Mouse (Mus musculus): ENCODE results near the gene Lag3. TPM values are rescaled to one million over a fixed set of nuclear protein-coding genes. Genes with fewer than 3 reads are reported as not detected.

The Lag3 gene
- total and polyA plus RNA-seq, 2 experiments from 2014 or later, result 0.11 to 0.85 TPM

DNA sequence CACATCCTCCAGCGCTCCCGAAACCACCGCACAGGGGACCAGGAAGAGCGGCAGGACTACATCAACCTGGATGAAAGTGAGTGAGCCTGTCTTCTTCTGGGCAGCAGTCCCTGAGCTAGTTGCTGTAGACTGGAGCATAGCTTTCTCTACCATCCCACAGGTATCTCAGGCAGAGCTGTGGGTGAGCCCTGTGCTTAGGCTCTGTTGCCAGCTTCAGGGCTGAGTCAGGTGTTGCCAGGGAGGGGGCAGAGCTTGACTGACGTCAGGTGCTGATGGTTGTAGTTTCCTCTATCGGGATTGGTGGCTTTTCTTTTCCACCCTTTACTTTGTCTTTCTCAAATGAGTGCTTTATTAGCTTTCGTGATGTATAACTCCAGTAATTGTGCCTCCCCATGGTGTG lies 23.2 kb upstream of the Lag3 start:
- Histone ChIP-seq H3K27ac (ENCODE audit: low read depth) (no peak overlapping the region), H3K9me3 (replicated peaks; ENCODE audit: control insufficient read depth, low read length) (no peaks in the 10 kb centered on the region), H3K27me3 (ENCODE audit: control insufficient read depth, insufficient read depth, low read length) (no peaks in the 10 kb centered on the region), H3K4me1 (ENCODE audit: control insufficient read depth, insufficient read depth) (peaks cover 12% of the 10 kb centered on the region), H3K9ac (replicated peaks; ENCODE audit: low read depth, low read length) (no peak overlapping the region), H3K36me3 (replicated peaks; ENCODE audit: control insufficient read depth, insufficient read depth, low read length) (peaks cover 56% of the 10 kb centered on the region), H3K4me2 (ENCODE audit: low read depth, low read length) (no peak overlapping the region), H3K4me3 (ENCODE audit: low read depth, low read length) (no peak overlapping the region)
- ATAC-seq (ENCODE audit: insufficient read depth, low read depth) (no peak), DNase-seq (ENCODE audit: low spot score) (no peak)
- 91% methylated on average over 7 of the region's 7 CpGs for WGBS
- TF ChIP-seq CTCF (IDR thresholded peaks at IDR 0.05; ENCODE audit: low read depth) (no peak), EP300 (IDR thresholded peaks at IDR 0.05; ENCODE audit: low read depth) (no peak)

DNA sequence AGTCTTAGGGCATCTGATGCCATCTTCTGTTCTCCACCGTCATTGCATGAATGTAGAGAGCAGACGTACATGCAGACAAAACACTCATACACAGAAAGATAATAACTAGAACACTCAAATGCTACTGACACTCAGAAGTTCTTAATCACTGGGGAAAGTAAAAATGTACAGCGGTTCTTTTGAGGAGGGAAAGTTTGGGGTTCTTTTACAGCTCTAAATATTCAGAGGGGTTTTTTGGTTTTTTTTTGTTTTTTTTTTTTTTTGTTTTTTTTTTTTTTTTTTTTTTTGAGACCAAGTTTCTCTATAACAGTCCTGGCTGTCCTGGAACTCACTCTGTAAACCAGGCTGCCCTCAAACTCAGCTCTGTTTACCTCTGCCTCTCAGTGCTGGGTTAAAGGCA lies 21.6 kb upstream of the Lag3 start:
- Histone ChIP-seq H3K9me3 (replicated peaks; ENCODE audit: control insufficient read depth, low read length) (no peaks in the 10 kb centered on the region), H3K9ac (replicated peaks; ENCODE audit: low read depth, low read length) (no peak overlapping the region), H3K4me3 (ENCODE audit: low read depth, low read length) (no peak overlapping the region), H3K27ac (ENCODE audit: low read depth) (no peak overlapping the region), H3K4me2 (ENCODE audit: low read depth, low read length) (no peak overlapping the region), H3K27me3 (ENCODE audit: control insufficient read depth, insufficient read depth, low read length) (no peaks in the 10 kb centered on the region), H3K36me3 (replicated peaks; ENCODE audit: control insufficient read depth, insufficient read depth, low read length) (peaks cover 47% of the 10 kb centered on the region), H3K4me1 (ENCODE audit: control insufficient read depth, insufficient read depth) (peaks cover 12% of the 10 kb centered on the region)
- TF ChIP-seq EP300 (IDR thresholded peaks at IDR 0.05; ENCODE audit: low read depth) (no peak), CTCF (IDR thresholded peaks at IDR 0.05; ENCODE audit: low read depth) (no peak)
- no peak for ATAC-seq (ENCODE audit: insufficient read depth, low read depth)
- DNase-seq (ENCODE audit: low spot score), result no peak
- 88% methylated on average over 3 of the region's 3 CpGs for WGBS

DNA sequence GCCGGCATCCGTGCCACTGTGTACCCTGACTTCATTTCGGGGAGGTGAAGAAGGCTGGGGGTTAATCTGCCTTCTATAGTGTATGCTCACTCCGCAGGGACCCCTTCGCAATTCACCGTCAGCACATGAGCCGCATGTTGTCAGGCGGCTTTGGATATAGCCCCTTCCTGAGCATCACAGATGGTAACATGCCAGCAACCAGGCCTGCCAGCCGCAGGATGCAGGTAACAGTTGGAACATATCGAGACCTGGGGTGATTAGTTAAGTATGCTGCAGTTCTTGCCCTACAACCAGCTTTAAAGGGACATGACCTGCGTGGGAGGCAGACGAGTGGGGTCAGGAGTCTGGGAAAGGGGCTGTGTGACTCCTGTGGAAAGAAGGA lies 20.8 kb upstream of the Lag3 start:
- no peaks in the 10 kb centered on the region for H3K9me3 ChIP-seq (replicated peaks; ENCODE audit: control insufficient read depth, low read length)
- peak overlapping the region; percentile 96 for H3K27ac ChIP-seq (ENCODE audit: low read depth)
- WGBS, result 31% methylated on average over 12 of the region's 12 CpGs
- peak overlapping the region; percentile 91 for H3K4me3 ChIP-seq (ENCODE audit: low read depth, low read length)
- TF ChIP-seq CTCF (IDR thresholded peaks at IDR 0.05; ENCODE audit: low read depth) (no peak), EP300 (IDR thresholded peaks at IDR 0.05; ENCODE audit: low read depth) (no peak)
- peaks cover 12% of the 10 kb centered on the region for H3K4me1 ChIP-seq (ENCODE audit: control insufficient read depth, insufficient read depth)
- ATAC-seq (ENCODE audit: insufficient read depth, low read depth), result no peak
- H3K4me2 ChIP-seq (ENCODE audit: low read depth, low read length), result peak overlapping the region; percentile 75
- H3K36me3 ChIP-seq (replicated peaks; ENCODE audit: control insufficient read depth, insufficient read depth, low read length), result peaks cover 40% of the 10 kb centered on the region
- H3K27me3 ChIP-seq (ENCODE audit: control insufficient read depth, insufficient read depth, low read length), result no peaks in the 10 kb centered on the region
- DNase-seq (ENCODE audit: low spot score), result no peak
- H3K9ac ChIP-seq (replicated peaks; ENCODE audit: low read depth, low read length), result peak overlapping the region; percentile 80

DNA sequence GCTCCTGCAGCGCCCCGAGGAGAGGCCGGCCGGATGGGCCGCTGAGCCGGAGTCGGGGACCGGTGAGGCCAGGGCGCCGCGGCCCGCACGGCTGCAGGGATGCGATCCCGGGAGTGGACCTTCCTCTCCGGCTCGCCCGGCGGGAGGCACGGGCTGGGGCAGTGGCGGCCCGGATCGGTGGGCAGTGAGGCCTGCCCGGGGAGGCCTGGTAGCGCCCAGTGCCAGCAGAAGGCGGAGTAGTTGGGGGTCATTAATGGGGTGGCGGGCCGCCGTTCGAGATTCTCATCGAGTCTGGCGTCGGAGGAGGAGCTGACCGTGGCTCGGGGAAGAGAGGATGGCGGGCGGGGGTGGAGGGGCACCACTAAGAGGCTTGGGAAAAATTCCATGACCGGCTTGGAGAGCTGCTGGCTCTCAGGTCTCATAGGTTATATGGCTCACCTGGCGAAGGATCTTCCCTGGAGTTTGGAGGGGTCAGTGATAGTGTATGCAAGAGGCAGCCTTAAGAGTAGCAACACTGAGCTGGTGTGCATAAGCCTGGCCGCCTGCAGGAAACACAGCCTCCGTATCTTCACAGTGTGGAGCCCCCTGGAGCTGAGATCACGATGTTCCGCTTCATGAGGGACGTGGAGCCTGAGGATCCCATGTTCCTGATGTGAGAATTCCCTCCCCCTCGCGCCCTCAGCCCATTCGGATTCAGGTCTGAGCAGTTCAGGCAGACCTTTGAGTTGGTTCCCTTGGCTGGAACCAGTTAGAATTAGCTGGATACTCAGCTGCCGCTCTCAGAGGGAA lies 20.2 kb upstream of the Lag3 start:
- no peak for ATAC-seq (ENCODE audit: insufficient read depth, low read depth)
- Histone ChIP-seq H3K27me3 (ENCODE audit: control insufficient read depth, insufficient read depth, low read length) (no peaks in the 10 kb centered on the region), H3K4me2 (ENCODE audit: low read depth, low read length) (peak overlapping the region; percentile 75), H3K9me3 (replicated peaks; ENCODE audit: control insufficient read depth, low read length) (no peaks in the 10 kb centered on the region), H3K9ac (replicated peaks; ENCODE audit: low read depth, low read length) (peak overlapping the region; percentile 80), H3K4me3 (ENCODE audit: low read depth, low read length) (peak overlapping the region; percentile 91), H3K4me1 (ENCODE audit: control insufficient read depth, insufficient read depth) (peaks cover 12% of the 10 kb centered on the region), H3K27ac (ENCODE audit: low read depth) (peak overlapping the region; percentile 96), H3K36me3 (replicated peaks; ENCODE audit: control insufficient read depth, insufficient read depth, low read length) (peaks cover 38% of the 10 kb centered on the region)
- WGBS, result 1% methylated on average over 46 of the region's 48 CpGs
- TF ChIP-seq CTCF (IDR thresholded peaks at IDR 0.05; ENCODE audit: low read depth) (peak; percentile 42), EP300 (IDR thresholded peaks at IDR 0.05; ENCODE audit: low read depth) (no peak)
- peak; percentile 67 for DNase-seq (ENCODE audit: low spot score)

DNA sequence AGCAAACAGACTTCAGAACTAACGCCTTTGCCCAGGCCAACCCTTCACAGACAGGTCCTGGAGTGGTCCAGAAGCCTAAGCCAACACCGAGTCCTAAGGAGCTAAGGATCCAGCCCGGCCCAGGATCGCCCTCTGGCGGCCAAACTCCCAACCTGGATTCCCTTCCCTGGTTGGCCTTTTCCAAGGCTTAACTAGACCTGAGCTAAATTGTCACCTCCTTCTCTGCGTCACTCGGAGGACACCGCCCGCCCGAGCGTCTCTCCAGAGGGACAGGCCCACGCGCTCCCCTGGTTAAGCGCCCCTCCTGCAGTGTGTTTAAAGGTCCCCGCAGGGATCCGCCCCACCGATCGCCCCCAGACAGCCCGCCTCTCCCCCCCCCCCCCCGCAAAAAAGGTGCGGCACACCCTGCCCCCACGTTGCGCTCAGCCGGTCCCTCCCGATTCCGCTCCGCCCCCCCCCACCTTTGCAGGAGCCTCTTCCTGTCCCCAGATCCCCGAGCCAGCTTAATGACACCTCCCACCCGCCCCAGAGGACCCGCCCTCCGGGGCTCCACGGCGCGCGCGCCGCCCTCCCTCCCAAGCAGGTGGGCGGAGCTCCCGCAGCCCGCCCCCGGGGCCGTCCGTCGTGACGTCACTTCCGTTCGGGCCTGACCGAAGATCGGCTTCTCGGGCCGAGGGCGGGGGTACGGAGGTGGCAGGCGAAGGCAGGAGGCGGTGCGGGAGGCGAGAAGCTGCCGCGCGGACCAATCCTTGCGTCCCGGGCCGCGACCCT lies 19.4 kb upstream of the Lag3 start, which contains the start of gene Mlf2:
Gene Mlf2, plus strand, starts transcription at position 633 of the 771 bp plus-strand sequence.
- under 1% methylated on average over 53 of the region's 64 CpGs for WGBS
- DNase-seq (ENCODE audit: low spot score) (peak; percentile 99), ATAC-seq (ENCODE audit: insufficient read depth, low read depth) (peak; percentile 91)
- H3K27me3 ChIP-seq (ENCODE audit: control insufficient read depth, insufficient read depth, low read length), result no peaks in the 10 kb centered on the region
- H3K9ac ChIP-seq (replicated peaks; ENCODE audit: low read depth, low read length), result peak within 1 kb of the TSS; percentile 80
- H3K27ac ChIP-seq (ENCODE audit: low read depth), result peak within 1 kb of the TSS; percentile 96
- peak within 1 kb of the TSS; percentile 91 for H3K4me3 ChIP-seq (ENCODE audit: low read depth, low read length)
- no peaks in the 10 kb centered on the region for H3K9me3 ChIP-seq (replicated peaks; ENCODE audit: control insufficient read depth, low read length)
- H3K4me1 ChIP-seq (ENCODE audit: control insufficient read depth, insufficient read depth), result peaks cover 15% of the 10 kb centered on the region
- peaks cover 30% of the 10 kb centered on the region for H3K36me3 ChIP-seq (replicated peaks; ENCODE audit: control insufficient read depth, insufficient read depth, low read length)
- peak within 1 kb of the TSS; percentile 75 for H3K4me2 ChIP-seq (ENCODE audit: low read depth, low read length)
- TF ChIP-seq CTCF (IDR thresholded peaks at IDR 0.05; ENCODE audit: low read depth) (peak; percentile 99), EP300 (IDR thresholded peaks at IDR 0.05; ENCODE audit: low read depth) (peak; percentile 12; the same call in 1 of the 2 replicates)
